Mouse (Mus musculus): ENCODE measurements around the gene Gm47841. TPM values are rescaled to one million over a fixed set of nuclear protein-coding genes. Genes with fewer than 3 reads are reported as not detected.
A peak's percentile ranks its signal among the peaks of the same experiment; 100 is the strongest.

Gene Gm47841
- total RNA-seq, 2 experiments from 2014 or later, result not detected

GRCm38 (mm10) chr15:101076071-101077000 lies 29.1 kb upstream of the Gm47841 start:
- ATAC-seq (replicated peaks; ENCODE audit: low FRiP score, low TSS enrichment, poor library complexity, severe bottlenecking), result no peak

GRCm38 (mm10) chr15:101075656-101076055 lies 28.5 kb upstream of the Gm47841 start:
- no peak for ATAC-seq (replicated peaks; ENCODE audit: low FRiP score, low TSS enrichment, poor library complexity, severe bottlenecking)

GRCm38 (mm10) chr15:101075150-101075549 lies 28.0 kb upstream of the Gm47841 start:
- no peak for ATAC-seq (replicated peaks; ENCODE audit: low FRiP score, low TSS enrichment, poor library complexity, severe bottlenecking)

- ATAC-seq (replicated peaks; ENCODE audit: low FRiP score, low TSS enrichment, poor library complexity, severe bottlenecking), result no peak
These were observed 26.9 kb upstream of the Gm47841 start for GRCm38 (mm10) chr15:101074067-101074466.

- no peak for ATAC-seq (replicated peaks; ENCODE audit: low FRiP score, low TSS enrichment, poor library complexity, severe bottlenecking)
These were observed 25.5 kb upstream of the Gm47841 start for GRCm38 (mm10) chr15:101072736-101073135.

GRCm38 (mm10) chr15:101070762-101071161 lies 23.6 kb upstream of the Gm47841 start:
- no peak for ATAC-seq (replicated peaks; ENCODE audit: low FRiP score, low TSS enrichment, poor library complexity, severe bottlenecking)

- ATAC-seq (replicated peaks; ENCODE audit: low FRiP score, low TSS enrichment, poor library complexity, severe bottlenecking), result no peak
These were observed 22.5 kb upstream of the Gm47841 start for GRCm38 (mm10) chr15:101069641-101070190.

GRCm38 (mm10) chr15:101068671-101069070 lies 21.5 kb upstream of the Gm47841 start:
- ATAC-seq (replicated peaks; ENCODE audit: low FRiP score, low TSS enrichment, poor library complexity, severe bottlenecking), result no peak

GRCm38 (mm10) chr15:101068029-101068428 lies 20.8 kb upstream of the Gm47841 start:
- no peak for ATAC-seq (replicated peaks; ENCODE audit: low FRiP score, low TSS enrichment, poor library complexity, severe bottlenecking)

GRCm38 (mm10) chr15:101066920-101067696 lies 19.9 kb upstream of the Gm47841 start:
- ATAC-seq (replicated peaks; ENCODE audit: low FRiP score, low TSS enrichment, poor library complexity, severe bottlenecking), result no peak

GRCm38 (mm10) chr15:101066364-101066847 lies 19.2 kb upstream of the Gm47841 start:
- ATAC-seq (replicated peaks; ENCODE audit: low FRiP score, low TSS enrichment, poor library complexity, severe bottlenecking), result no peak

GRCm38 (mm10) chr15:101065069-101065468 lies 17.9 kb upstream of the Gm47841 start:
- ATAC-seq (replicated peaks; ENCODE audit: low FRiP score, low TSS enrichment, poor library complexity, severe bottlenecking), result no peak

GRCm38 (mm10) chr15:101060280-101060852 lies 13.2 kb upstream of the Gm47841 start:
- no peak for ATAC-seq (replicated peaks; ENCODE audit: low FRiP score, low TSS enrichment, poor library complexity, severe bottlenecking)

- no peak for ATAC-seq (replicated peaks; ENCODE audit: low FRiP score, low TSS enrichment, poor library complexity, severe bottlenecking)
These were observed 12.5 kb upstream of the Gm47841 start for GRCm38 (mm10) chr15:101059570-101060279.

GRCm38 (mm10) chr15:101056225-101056624 lies 9.0 kb upstream of the Gm47841 start:
- peak; percentile 70 for ATAC-seq (replicated peaks; ENCODE audit: low FRiP score, low TSS enrichment, poor library complexity, severe bottlenecking)

- ATAC-seq (replicated peaks; ENCODE audit: low FRiP score, low TSS enrichment, poor library complexity, severe bottlenecking), result no peak
These were observed 7.3 kb upstream of the Gm47841 start for GRCm38 (mm10) chr15:101054541-101054940.

GRCm38 (mm10) chr15:101053832-101054459 lies 6.7 kb upstream of the Gm47841 start:
- no peak for ATAC-seq (replicated peaks; ENCODE audit: low FRiP score, low TSS enrichment, poor library complexity, severe bottlenecking)

Measured in megakaryocyte-erythroid progenitor cell, adult 5-6 weeks (primary cell).